Mouse (Mus musculus) left cerebral cortex, postnatal 4 days (tissue): ENCODE data around the gene Loxl4. TPM values are rescaled to one million over a fixed set of nuclear protein-coding genes. Genes with fewer than 3 reads are reported as not detected.

Experiments
- DNase-seq: peaks from one replicate; pipeline ENCODE4 v3.0.0-alpha.2; 2022
- intact Hi-C: fragments of 180-260 bp; cut with DNase I; formaldehyde crosslinking; loops from one replicate; pipeline ENCODE4 v1.15.1; 2025
- total RNA-seq, 2 experiments: library from RNA; stranded (reverse); gene quantifications; 2 replicates each; pipeline ENCODE4 v1.2.3; 2021

Loxl4 gene
- total RNA-seq, 2 experiments from 2014 or later = 0.12 to 0.60 TPM

DNA sequence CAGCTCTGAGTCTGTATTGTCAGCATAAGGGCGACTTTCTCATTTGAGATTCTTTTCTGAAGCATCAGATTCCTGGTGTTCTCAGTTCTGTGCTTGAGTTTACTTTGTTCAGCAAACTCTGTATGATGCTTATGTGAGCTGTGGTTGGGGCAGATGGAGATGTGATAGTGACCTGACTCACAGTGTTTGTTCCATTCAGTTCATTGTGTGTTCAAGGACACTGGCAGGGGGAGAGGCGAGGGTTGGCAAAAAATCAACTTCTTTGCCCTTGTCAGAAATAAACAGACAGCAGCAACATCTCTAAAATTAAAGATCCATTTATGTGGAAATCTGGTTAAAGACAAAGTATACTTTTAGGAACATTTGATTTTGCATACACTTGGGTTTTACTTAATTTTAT, 43.5 kb downstream of the Loxl4 start:
- DNase-seq = no peak
- intact Hi-C loops = no loop called here

DNA sequence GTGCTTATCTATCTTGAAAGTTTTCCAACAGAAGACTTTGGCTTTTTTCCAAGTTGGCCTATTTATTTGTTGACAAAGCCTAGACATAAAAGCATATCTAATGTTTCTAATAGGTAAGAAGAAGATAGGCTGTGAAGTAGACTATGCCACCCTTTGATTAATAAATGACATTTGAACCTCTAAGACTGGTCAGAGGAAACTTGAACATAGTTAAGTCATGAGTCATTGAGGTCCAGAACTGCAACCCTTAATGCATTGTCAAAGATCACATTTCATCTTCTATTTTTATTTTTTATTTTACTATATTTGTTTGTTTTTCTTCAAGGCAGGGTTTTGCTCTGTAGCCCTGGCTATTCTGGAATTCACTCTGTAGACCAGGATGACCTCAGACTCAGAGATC, 45.6 kb downstream of the Loxl4 start:
- intact Hi-C loops = no loop called here
- DNase-seq = no peak

DNA sequence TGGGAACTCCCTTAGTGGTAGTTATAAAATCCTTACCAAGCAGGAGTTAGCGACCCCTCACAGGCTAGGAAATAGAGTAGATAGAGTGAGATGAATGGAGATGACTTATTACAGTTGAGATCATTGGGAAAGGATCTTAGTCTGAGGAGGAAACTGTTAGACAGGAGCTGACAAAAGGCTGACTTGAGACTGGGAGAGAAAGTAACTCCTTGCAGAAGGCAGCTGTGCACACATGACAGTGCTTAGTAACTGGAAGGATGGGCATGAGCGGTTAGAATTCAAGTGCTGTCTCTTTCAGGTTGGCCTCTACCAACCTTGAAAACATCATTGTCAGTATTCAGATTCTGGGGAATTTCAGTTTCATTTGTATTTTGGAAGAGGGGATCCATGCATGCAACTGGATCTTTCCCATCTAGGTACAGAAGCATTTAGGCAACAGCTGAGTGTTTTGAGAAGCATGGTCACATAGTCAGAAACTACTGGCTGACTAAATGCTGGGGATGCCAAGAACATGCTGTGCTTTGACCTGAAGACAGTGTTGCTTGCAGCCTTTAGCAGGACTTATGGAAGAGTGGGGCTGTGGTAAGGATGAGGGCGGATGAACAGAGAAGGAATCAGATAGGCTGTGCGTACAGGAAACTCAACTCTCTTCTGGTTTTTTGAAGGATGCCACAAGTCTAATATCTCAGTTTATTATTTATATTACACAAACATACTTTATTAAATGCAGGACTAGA, 46.2 kb downstream of the Loxl4 start:
- DNase-seq = no peak
- intact Hi-C loops = no loop called here

GRCm38 (mm10) chr19:42563726-42564270, 48.8 kb downstream of the Loxl4 start:
- intact Hi-C loops = no loop called here
- no peak for DNase-seq

- intact Hi-C loops = no loop called here
- DNase-seq = no peak
These were observed 49.6 kb downstream of the Loxl4 start for GRCm38 (mm10) chr19:42562981-42563380.

DNA sequence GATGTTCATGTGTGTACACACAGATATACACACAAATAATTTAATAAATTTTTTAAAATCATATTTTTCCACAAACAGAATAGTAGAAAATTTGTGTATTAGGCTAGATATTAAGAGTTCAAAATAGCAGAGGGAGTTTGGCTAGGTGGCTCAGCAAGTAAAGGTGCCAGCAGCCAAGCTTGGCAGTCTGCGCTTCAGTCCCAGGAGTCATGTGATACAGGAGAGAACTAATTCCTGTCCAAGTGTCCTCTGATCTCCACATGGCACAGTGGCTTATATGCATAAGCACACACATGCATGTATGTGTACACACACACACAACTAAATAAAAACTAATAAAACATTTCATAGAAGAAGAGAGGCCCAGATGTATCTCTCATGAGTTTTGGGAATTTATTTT, 50.6 kb downstream of the Loxl4 start:
- intact Hi-C loops = no loop called here

GRCm38 (mm10) chr19:42558701-42559100, 53.9 kb downstream of the Loxl4 start:
- intact Hi-C loops = no loop called here
- DNase-seq = no peak

More for the DNA sequence above, 50.6 kb downstream of the Loxl4 start:
- DNase-seq = no peak

Other genes with a start within 250 kb of the Loxl4 start
- 10 to 100 TPM; 40.9 to 53.3 TPM for gene Crtac1, start 181.0 kb downstream of the Loxl4 start, total RNA-seq
- 10 to 100 TPM; 14.5 to 16.4 TPM for gene R3hcc1l, start 94.1 kb downstream of the Loxl4 start, total RNA-seq
- 1 to 10 TPM; 1.8 to 2.1 TPM for gene Pyroxd2, start 140.0 kb upstream of the Loxl4 start, total RNA-seq
- 10 to 100 TPM; 14.0 to 15.9 TPM for gene Hps1, start 167.2 kb upstream of the Loxl4 start, total RNA-seq